Mouse (Mus musculus) CH12.LX (cell line): ENCODE measurements around the gene Impdh1. TPM values are rescaled to one million over a fixed set of nuclear protein-coding genes. Genes with fewer than 3 reads are reported as not detected.

Experiments
- DNase-seq: peaks from one replicate; pipeline ENCODE4 v3.0.0-alpha.2; 2013; ENCODE audit errors: extremely low read depth
- H3K27ac ChIP-seq: 2 replicates; pipeline ENCODE4 v1.5.1; 2012; ENCODE audit warnings: low read depth, mild to moderate bottlenecking, control low read depth, moderate library complexity; ENCODE audit not compliant: insufficient read depth
- H3K27me3 ChIP-seq: replicated peaks from 2 replicates; pipeline ENCODE3; 2012; ENCODE audit warnings: inconsistent platforms
- H3K36me3 ChIP-seq, 2 experiments: replicated peaks in 1 of 2; 2 replicates each; pipeline versions ENCODE3 to v1.6.1; 2012; ENCODE audit warnings: inconsistent platforms in 1 of 2, low read length in 1 of 2, mild to moderate bottlenecking in 1 of 2, mixed read lengths in 1 of 2, moderate library complexity in 1 of 2; ENCODE audit not compliant: control insufficient read depth in 1 of 2, insufficient read depth in 1 of 2
- H3K4me1 ChIP-seq, 2 experiments: 2 replicates each; pipeline ENCODE4 v1.6.1; 2012; ENCODE audit warnings: inconsistent platforms in 1 of 2, moderate library complexity in 1 of 2; ENCODE audit not compliant: insufficient read depth in 2 of 2, control insufficient read depth in 1 of 2
- H3K4me2 ChIP-seq: 2 replicates; pipeline ENCODE4 v1.6.1; 2012; ENCODE audit warnings: low read depth, mild to moderate bottlenecking, control low read depth; ENCODE audit not compliant: poor library complexity, insufficient read depth, severe bottlenecking
- H3K4me3 ChIP-seq, 3 experiments: fragments of 150-350 bp in 1 of 3; sonication (generic) in 1 of 3; replicated peaks in 1 of 3; 2 replicates each; pipeline versions ENCODE3 to v1.5.1; 2011 to 2012; ENCODE audit warnings: low read depth in 2 of 3, low read length in 2 of 3, mild to moderate bottlenecking in 2 of 3, moderate library complexity in 2 of 3, control low read depth in 1 of 3, improper control_type of control experiment in 1 of 3, inconsistent platforms in 1 of 3, mixed read lengths in 1 of 3; ENCODE audit not compliant: poor library complexity in 1 of 3
- H3K79me2 ChIP-seq: replicated peaks from 2 replicates; pipeline ENCODE4 v1.6.1; 2012; ENCODE audit warnings: mild to moderate bottlenecking, moderate library complexity; ENCODE audit not compliant: control insufficient read depth, poor library complexity, insufficient read depth, severe bottlenecking; ENCODE audit errors: extremely low read depth
- H3K9ac ChIP-seq: 2 replicates; pipeline ENCODE4 v1.6.1; 2012; ENCODE audit warnings: low read depth, mild to moderate bottlenecking, control low read depth, moderate library complexity; ENCODE audit not compliant: insufficient read depth
- H3K9me3 ChIP-seq: replicated peaks from 2 replicates; pipeline ENCODE3; 2012; ENCODE audit warnings: low read length, inconsistent platforms, mixed read lengths
- BHLHE40 ChIP-seq: IDR thresholded peaks from 2 replicates; pipeline ENCODE4 v1.6.1; 2011; ENCODE audit warnings: mild to moderate bottlenecking, low read depth, low read length, improper control_type of control experiment
- CHD2 ChIP-seq: IDR thresholded peaks from 2 replicates; pipeline ENCODE4 v1.6.1; 2011; ENCODE audit warnings: low read length, improper control_type of control experiment
- CTCF ChIP-seq, 2 experiments: IDR thresholded peaks in 1 of 2; conservative IDR thresholded peaks in 1 of 2; 2 replicates each; pipeline ENCODE4 v1.5.1; 2011 to 2012; ENCODE audit warnings: low read depth in 2 of 2, low read length in 2 of 2, improper control_type of control experiment in 1 of 2, inconsistent platforms in 1 of 2, mild to moderate bottlenecking in 1 of 2, moderate library complexity in 1 of 2
- E2F4 ChIP-seq: IDR thresholded peaks from 2 replicates; pipeline ENCODE4 v1.6.1; 2011; ENCODE audit warnings: low read depth, low read length, improper control_type of control experiment; ENCODE audit not compliant: insufficient replicate concordance
- ELF1 ChIP-seq: IDR thresholded peaks from 2 replicates; pipeline ENCODE4 v1.6.1; 2014; ENCODE audit warnings: low read depth, mild to moderate bottlenecking, inconsistent platforms, low read length, improper control_type of control experiment
- EP300 ChIP-seq: IDR thresholded peaks from 2 replicates; pipeline ENCODE4 v1.6.1; 2011; ENCODE audit warnings: low read length, improper control_type of control experiment
- GABPA ChIP-seq: IDR thresholded peaks from 2 replicates; pipeline ENCODE4 v1.6.1; 2012; ENCODE audit warnings: low read depth, low read length, improper control_type of control experiment, inconsistent platforms; ENCODE audit not compliant: insufficient replicate concordance
- HCFC1 ChIP-seq: IDR thresholded peaks from 2 replicates; pipeline ENCODE4 v1.6.1; 2012; ENCODE audit warnings: low read depth, mild to moderate bottlenecking, inconsistent platforms, low read length, improper control_type of control experiment
- IRF4 ChIP-seq: IDR thresholded peaks from 2 replicates; pipeline ENCODE4 v1.6.1; 2014; ENCODE audit warnings: low read depth, mild to moderate bottlenecking, inconsistent platforms, low read length, improper control_type of control experiment
- JUN ChIP-seq: IDR thresholded peaks from 2 replicates; pipeline ENCODE4 v1.6.1; 2011; ENCODE audit warnings: low read depth, mild to moderate bottlenecking, low read length, improper control_type of control experiment, moderate library complexity; ENCODE audit not compliant: insufficient read depth
- JUND ChIP-seq: conservative IDR thresholded peaks from 2 replicates; pipeline ENCODE4 v1.6.1; 2011; ENCODE audit warnings: low read depth, low read length, improper control_type of control experiment
- MAX ChIP-seq: IDR thresholded peaks from 2 replicates; pipeline ENCODE4 v1.6.1; 2011; ENCODE audit warnings: low read length, improper control_type of control experiment
- MEF2A ChIP-seq: IDR thresholded peaks from 2 replicates; pipeline ENCODE4 v1.6.1; 2014; ENCODE audit warnings: low read depth, mild to moderate bottlenecking, inconsistent platforms, low read length, improper control_type of control experiment, borderline replicate concordance
- MYC ChIP-seq: IDR thresholded peaks from 2 replicates; pipeline ENCODE4 v1.6.1; 2011; ENCODE audit warnings: low read depth, mild to moderate bottlenecking, improper control_type of control experiment, low read length
- NELFE ChIP-seq: IDR thresholded peaks from 2 replicates; pipeline ENCODE4 v1.6.1; 2011; ENCODE audit warnings: low read depth, low read length, improper control_type of control experiment
- PAX5 ChIP-seq: IDR thresholded peaks from 2 replicates; pipeline ENCODE4 v1.6.1; 2012; ENCODE audit warnings: low read length, inconsistent platforms, mixed read lengths
- POLR2AphosphoS2 ChIP-seq: IDR thresholded peaks from 2 replicates; pipeline ENCODE4 v1.6.1; 2011; ENCODE audit warnings: low read depth, low read length, improper control_type of control experiment
- RAD21 ChIP-seq: IDR thresholded peaks from 2 replicates; pipeline ENCODE4 v1.6.1; 2011; ENCODE audit warnings: low read depth, mild to moderate bottlenecking, low read length, improper control_type of control experiment, moderate library complexity
- USF1 ChIP-seq: IDR thresholded peaks from 2 replicates; pipeline ENCODE4 v1.6.1; 2014; ENCODE audit warnings: low read depth, mild to moderate bottlenecking, inconsistent platforms, low read length, improper control_type of control experiment
- ZNF384 ChIP-seq: IDR thresholded peaks from 2 replicates; pipeline ENCODE4 v1.6.1; 2012; ENCODE audit warnings: low read depth, low read length, improper control_type of control experiment, inconsistent platforms
- dilution Hi-C: fragments of 300-500 bp; cut with MboI; formaldehyde crosslinking; loops from 2 replicates; pipeline ENCODE4 v1.14.3; 2020; ENCODE audit warnings: low sequenced_read_pairs; ENCODE audit not compliant: extremely low pct_unique_long_range_greater_than_20kb, extremely low pct_ligation_motif_present
- in situ Hi-C: fragments of 300-500 bp; cut with MboI; formaldehyde crosslinking; loops from 3 replicates; pipeline ENCODE4 v1.14.3; 2019; ENCODE audit warnings: low sequenced_read_pairs, low pct_ligation_motif_present, low pct_unique_long_range_greater_than_20kb, mixed read lengths
- polyA plus RNA-seq: library from polyadenylated mRNA; unstranded; fragments of >175 nt; gene quantifications from 2 replicates; pipeline ENCODE4 v1.2.1, GENCODE M21; 2012; ENCODE audit warnings: low read depth; ENCODE audit not compliant: insufficient read length
- total RNA-seq, 2 experiments: library from RNA; depleted of rRNA; stranded (reverse); fragments of 300-350 nt in 1 of 2; fragments of >200 nt in 1 of 2; gene quantifications; 2 replicates each; pipeline ENCODE4 v1.2.3; 2012 to 2014

Gene Impdh1
- total and polyA plus RNA-seq, 3 experiments: 3.1 to 19.6 (median 14.9) TPM

- TF ChIP-seq BHLHE40 (no peak), ZNF384 (no peak), POLR2AphosphoS2 (no peak), NELFE (no peak), ELF1 (no peak), USF1 (no peak)
- peaks cover 52% of the 10 kb centered on the region for H3K27me3 ChIP-seq
- no peak for DNase-seq
Observed at GRCm38 (mm10) chr6:29187936-29188335, 28.2 kb downstream of the Impdh1 start.

GRCm38 (mm10) chr6:29179843-29180242 lies 36.3 kb downstream of the Impdh1 start:
- Histone ChIP-seq H3K9me3 (no peaks in the 10 kb centered on the region), H3K27me3 (peaks cover 79% of the 10 kb centered on the region), H3K4me3 (no peak overlapping the region), H3K9ac (no peak overlapping the region), H3K27ac (no peak overlapping the region), H3K79me2 (no peaks in the 10 kb centered on the region), H3K4me1 (no peaks in the 10 kb centered on the region), H3K36me3 (no peaks in the 10 kb centered on the region), H3K4me2 (no peak overlapping the region)
- in situ Hi-C loops: no loop called here
- dilution Hi-C loops: no loop called here
- DNase-seq: no peak
- TF ChIP-seq NELFE (no peak), E2F4 (no peak), BHLHE40 (no peak), MAX (no peak), USF1 (no peak), CTCF (conservative IDR thresholded peaks at IDR 0.05 in 1 of 2, IDR thresholded peaks at IDR 0.05 in 1 of 2; ENCODE audit: low read depth in 2 of 2, low read length in 2 of 2) (no peak), JUN (no peak), HCFC1 (no peak), CHD2 (no peak), IRF4 (no peak), MEF2A (no peak), EP300 (no peak), MYC (no peak), RAD21 (no peak), ELF1 (no peak), GABPA (no peak), JUND (no peak), PAX5 (no peak)

More at GRCm38 (mm10) chr6:29187936-29188335, 28.2 kb downstream of the Impdh1 start:
- Histone ChIP-seq H3K4me2 (no peak overlapping the region), H3K9me3 (no peaks in the 10 kb centered on the region), H3K4me3 (no peak overlapping the region), H3K79me2 (no peaks in the 10 kb centered on the region), H3K9ac (no peak overlapping the region), H3K4me1 (0 out of 4 replicates have a peak, but pooled peaks cover 0 to 3% of the 10 kb centered on the region in 2 experiments), H3K36me3 (no peaks in the 10 kb centered on the region), H3K27ac (no peak overlapping the region)
- dilution Hi-C loops: no loop called here
- in situ Hi-C loops: no loop called here
